Mouse (Mus musculus) embryonic facial prominence, embryonic 10.5 days (tissue): ENCODE measurements around the gene Tppp. TPM values are rescaled to one million over a fixed set of nuclear protein-coding genes. Genes with fewer than 3 reads are reported as not detected.

Source experiments
- DNase-seq: peaks from one replicate; pipeline ENCODE4 v3.0.0-alpha.2; 2017; ENCODE audit warnings: low spot score
- H3K27ac ChIP-seq: fragments of 300-500 bp; sonication (generic); replicated peaks from 2 replicates; pipeline ENCODE4 v1.5.1; 2016; ENCODE audit warnings: mild to moderate bottlenecking
- H3K27me3 ChIP-seq: fragments of 300-500 bp; sonication (generic); replicated peaks from 2 replicates; pipeline ENCODE4 v1.6.1; 2016; ENCODE audit warnings: low read depth, mild to moderate bottlenecking; ENCODE audit not compliant: poor library complexity, severe bottlenecking
- H3K36me3 ChIP-seq: fragments of 300-500 bp; sonication (generic); replicated peaks from 2 replicates; pipeline ENCODE4 v1.6.1; 2016; ENCODE audit warnings: mild to moderate bottlenecking, moderate library complexity
- H3K4me1 ChIP-seq: fragments of 300-500 bp; sonication (generic); 2 replicates; pipeline ENCODE4 v1.6.1; 2016
- H3K4me3 ChIP-seq: fragments of 300-500 bp; sonication (generic); 2 replicates; pipeline ENCODE4 v1.5.1; 2016; ENCODE audit warnings: mild to moderate bottlenecking, moderate library complexity
- H3K9me3 ChIP-seq: fragments of 300-500 bp; sonication (generic); 2 replicates; pipeline ENCODE4 v1.6.1; 2016; ENCODE audit warnings: mild to moderate bottlenecking
- WGBS: fragments of 180-500 bp; shearing (Covaris S2); methylation state at CpG from one replicate; pipeline ENCODE4 v1.1.7; 2016; 5-methylcytosine and 5-hydroxymethylcytosine counted together
- polyA plus RNA-seq: library from polyadenylated mRNA; unstranded; fragments of >200 nt; fragmentation: Nextera tagmentation; extraction: Ambion mirVana; gene quantifications from 2 replicates; pipeline ENCODE4 v1.2.1, GENCODE M21; 2016

The Tppp gene
- polyA plus RNA-seq, result 0.59 and 0.64 TPM in 2 replicates

GRCm38 (mm10) chr13:74008948-74009718 is at the start of gene Tppp:
TSS of gene Tppp (plus strand) at chr13:74009407.
- Histone ChIP-seq H3K36me3 (no peaks in the 10 kb centered on the region), H3K27me3 (peaks cover 71% of the 10 kb centered on the region), H3K9me3 (no peaks in the 10 kb centered on the region), H3K4me1 (peaks cover 24% of the 10 kb centered on the region), H3K4me3 (peak within 1 kb of the TSS; percentile 68), H3K27ac (peak within 1 kb of the TSS; percentile 57)
- DNase-seq, result peak; percentile 92
- under 1% methylated on average over 56 of the region's 56 CpGs for WGBS

- 92% methylated on average over 10 of the region's 10 CpGs for WGBS
- Histone ChIP-seq H3K4me1 (no peaks in the 10 kb centered on the region), H3K4me3 (no peak overlapping the region), H3K27ac (no peak overlapping the region), H3K9me3 (no peaks in the 10 kb centered on the region), H3K27me3 (no peaks in the 10 kb centered on the region), H3K36me3 (peaks cover 72% of the 10 kb centered on the region)
- no peak for DNase-seq
Measured at GRCm38 (mm10) chr13:73960117-73960652, 49.0 kb upstream of the Tppp start.

- DNase-seq, result no peak
- Histone ChIP-seq H3K36me3 (peaks cover 62% of the 10 kb centered on the region), H3K27ac (no peak overlapping the region), H3K4me1 (no peaks in the 10 kb centered on the region), H3K27me3 (no peaks in the 10 kb centered on the region), H3K4me3 (no peak overlapping the region), H3K9me3 (no peaks in the 10 kb centered on the region)
- WGBS, result 82% methylated on average over 4 of the region's 4 CpGs
Measured at GRCm38 (mm10) chr13:73961177-73961576, 48.0 kb upstream of the Tppp start.

- 91% methylated on average over 5 of the region's 5 CpGs for WGBS
- no peak for DNase-seq
- Histone ChIP-seq H3K36me3 (peaks cover 40% of the 10 kb centered on the region), H3K4me1 (no peaks in the 10 kb centered on the region), H3K27ac (no peak within 1 kb of the TSS), H3K27me3 (no peaks in the 10 kb centered on the region), H3K9me3 (no peaks in the 10 kb centered on the region), H3K4me3 (no peak within 1 kb of the TSS)
Measured at GRCm38 (mm10) chr13:73963551-73963950, 45.7 kb upstream of the Tppp start, which contains the start of gene Zdhhc11. TSS of gene Zdhhc11 (plus strand) at chr13:73963851.

GRCm38 (mm10) chr13:73970545-73971448 is 38.4 kb upstream of the Tppp start:
- no peaks in the 10 kb centered on the region; the same call in 1 of the 2 replicates for H3K27me3 ChIP-seq
- peaks cover 8% of the 10 kb centered on the region; the same call in 1 of the 2 replicates for H3K4me1 ChIP-seq
- WGBS, result 32% methylated on average over 12 of the region's 12 CpGs
- H3K9me3 ChIP-seq, result no peaks in the 10 kb centered on the region
- H3K36me3 ChIP-seq, result no peaks in the 10 kb centered on the region
- H3K4me3 ChIP-seq, result no peak overlapping the region
- peak; percentile 61 for DNase-seq
- H3K27ac ChIP-seq, result no peak overlapping the region

GRCm38 (mm10) chr13:73974523-73974922 is 34.7 kb upstream of the Tppp start:
- Histone ChIP-seq H3K36me3 (no peaks in the 10 kb centered on the region), H3K27ac (no peak overlapping the region), H3K9me3 (no peaks in the 10 kb centered on the region), H3K27me3 (no peaks in the 10 kb centered on the region; the same call in 1 of the 2 replicates), H3K4me1 (peaks cover 8% of the 10 kb centered on the region; the same call in 1 of the 2 replicates), H3K4me3 (no peak overlapping the region)
- 86% methylated on average over 3 of the region's 3 CpGs for WGBS
- no peak for DNase-seq

- Histone ChIP-seq H3K4me3 (no peak overlapping the region), H3K27ac (no peak overlapping the region), H3K4me1 (no peaks in the 10 kb centered on the region), H3K36me3 (no peaks in the 10 kb centered on the region), H3K9me3 (no peaks in the 10 kb centered on the region), H3K27me3 (no peaks in the 10 kb centered on the region)
- WGBS, result 86% methylated on average over 5 of the region's 5 CpGs
- no peak for DNase-seq
Measured at GRCm38 (mm10) chr13:73976935-73977334, 32.3 kb upstream of the Tppp start.

- H3K36me3 ChIP-seq, result no peaks in the 10 kb centered on the region
- DNase-seq, result no peak
- 80% methylated on average over 5 of the region's 5 CpGs for WGBS
Measured at GRCm38 (mm10) chr13:73990325-73990724, 18.9 kb upstream of the Tppp start.

GRCm38 (mm10) chr13:73990761-73991160 is 18.4 kb upstream of the Tppp start:
- H3K27me3 ChIP-seq, result no peaks in the 10 kb centered on the region
- no peak overlapping the region for H3K4me3 ChIP-seq
- H3K27ac ChIP-seq, result no peak overlapping the region
- no peaks in the 10 kb centered on the region for H3K9me3 ChIP-seq
- H3K4me1 ChIP-seq, result no peaks in the 10 kb centered on the region
- DNase-seq, result no peak
- no peaks in the 10 kb centered on the region for H3K36me3 ChIP-seq
- 79% methylated on average over 2 of the region's 2 CpGs for WGBS

More at GRCm38 (mm10) chr13:73990325-73990724, 18.9 kb upstream of the Tppp start:
- H3K9me3 ChIP-seq, result no peaks in the 10 kb centered on the region
- no peaks in the 10 kb centered on the region for H3K4me1 ChIP-seq
- H3K27ac ChIP-seq, result no peak overlapping the region
- no peak overlapping the region for H3K4me3 ChIP-seq
- H3K27me3 ChIP-seq, result no peaks in the 10 kb centered on the region

- H3K36me3 ChIP-seq, result no peaks in the 10 kb centered on the region
- 84% methylated on average over 5 of the region's 5 CpGs for WGBS
- H3K27me3 ChIP-seq, result no peaks in the 10 kb centered on the region
- H3K9me3 ChIP-seq, result no peaks in the 10 kb centered on the region
- no peaks in the 10 kb centered on the region for H3K4me1 ChIP-seq
- H3K27ac ChIP-seq, result no peak overlapping the region
- H3K4me3 ChIP-seq, result no peak overlapping the region
- DNase-seq, result no peak
Measured at GRCm38 (mm10) chr13:73991267-73991666, 17.9 kb upstream of the Tppp start.

GRCm38 (mm10) chr13:73996456-73996855 is 12.8 kb upstream of the Tppp start:
- H3K4me1 ChIP-seq, result no peaks in the 10 kb centered on the region
- H3K27ac ChIP-seq, result no peak overlapping the region
- no peaks in the 10 kb centered on the region for H3K36me3 ChIP-seq
- H3K9me3 ChIP-seq, result no peaks in the 10 kb centered on the region
- H3K27me3 ChIP-seq, result peaks cover 3% of the 10 kb centered on the region; the same call in 1 of the 2 replicates
- 94% methylated on average over 4 of the region's 4 CpGs for WGBS
- DNase-seq, result no peak
- no peak overlapping the region for H3K4me3 ChIP-seq

- H3K4me3 ChIP-seq, result no peak overlapping the region
- DNase-seq, result no peak
- H3K27ac ChIP-seq, result no peak overlapping the region
Measured at GRCm38 (mm10) chr13:74000519-74000918, 8.7 kb upstream of the Tppp start.

More at GRCm38 (mm10) chr13:74000519-74000918, 8.7 kb upstream of the Tppp start:
- Histone ChIP-seq H3K36me3 (no peaks in the 10 kb centered on the region), H3K27me3 (peaks cover 9% of the 10 kb centered on the region), H3K4me1 (no peaks in the 10 kb centered on the region), H3K9me3 (no peaks in the 10 kb centered on the region)
